Mouse (Mus musculus) heart, postnatal 0 days (tissue): ENCODE data around the gene Srrm3. TPM values are rescaled to one million over a fixed set of nuclear protein-coding genes. Genes with fewer than 3 reads are reported as not detected.
A peak's percentile ranks its signal among the peaks of the same experiment; 100 is the strongest.

Experiments used
- ATAC-seq: fragments of 200-750 bp; cut with Nextera tagmentation; 2 replicates; pipeline ENCODE4 v1.8.0; 2017; ENCODE audit warnings: low read depth, moderate number of reproducible peaks, moderate library complexity; ENCODE audit not compliant: insufficient read depth
- DNase-seq: peaks from one replicate; pipeline ENCODE4 v3.0.0-alpha.2; 2016; ENCODE audit warnings: low spot score
- H3K27ac ChIP-seq: fragments of 300-500 bp; sonication (generic); 2 replicates; pipeline ENCODE4 v1.5.1; 2014; ENCODE audit warnings: low read depth, mild to moderate bottlenecking
- H3K27me3 ChIP-seq: fragments of 300-500 bp; sonication (generic); 2 replicates; pipeline ENCODE4 v1.6.1; 2014; ENCODE audit warnings: low read length, mixed read lengths; ENCODE audit not compliant: control insufficient read depth, insufficient read depth
- H3K36me3 ChIP-seq: fragments of 300-500 bp; sonication (generic); replicated peaks from 2 replicates; pipeline ENCODE4 v1.6.1; 2014; ENCODE audit warnings: low read length, mixed read lengths; ENCODE audit not compliant: control insufficient read depth, insufficient read depth
- H3K4me1 ChIP-seq: fragments of 300-500 bp; sonication (generic); 2 replicates; pipeline ENCODE4 v1.6.1; 2014; ENCODE audit warnings: antibody characterized with exemption; ENCODE audit not compliant: control insufficient read depth, insufficient read depth
- H3K4me2 ChIP-seq: fragments of 300-500 bp; sonication (generic); 2 replicates; pipeline ENCODE4 v1.6.1; 2014; ENCODE audit warnings: low read depth, mild to moderate bottlenecking, low read length, moderate library complexity
- H3K4me3 ChIP-seq: fragments of 300-500 bp; sonication (generic); 2 replicates; pipeline ENCODE4 v1.5.1; 2014; ENCODE audit warnings: low read depth, low read length
- H3K9ac ChIP-seq: fragments of 300-500 bp; sonication (generic); replicated peaks from 2 replicates; pipeline ENCODE4 v1.6.1; 2014; ENCODE audit warnings: low read depth, low read length, mixed read lengths
- H3K9me3 ChIP-seq: fragments of 300-500 bp; sonication (generic); replicated peaks from 2 replicates; pipeline ENCODE4 v1.6.1; 2016; ENCODE audit warnings: low read length; ENCODE audit not compliant: control insufficient read depth
- CTCF ChIP-seq: IDR thresholded peaks from 2 replicates; pipeline ENCODE4 v1.5.1; 2016; ENCODE audit warnings: antibody characterized with exemption, control low read depth, low read depth
- EP300 ChIP-seq: IDR thresholded peaks from 2 replicates; pipeline ENCODE4 v1.6.1; 2016; ENCODE audit warnings: antibody characterized with exemption, low read depth
- WGBS: fragments of 180-500 bp; shearing (Covaris S2); extraction: QIAGEN DNeasy Blood & Tissue Kit; methylation state at CpG from one replicate; pipeline ENCODE4 v1.1.7; 2014; 5-methylcytosine and 5-hydroxymethylcytosine counted together
- polyA plus RNA-seq: library from polyadenylated mRNA; unstranded; fragments of >200 nt; fragmentation: Nextera tagmentation; extraction: Ambion mirVana; gene quantifications from 2 replicates; pipeline ENCODE4 v1.2.1, GENCODE M21; 2015
- total RNA-seq: library from RNA; depleted of rRNA; stranded (reverse); fragments of >200 nt; gene quantifications from 2 replicates; pipeline ENCODE4 v1.2.3, GENCODE M21; 2014; ENCODE audit warnings: low replicate concordance

Gene Srrm3
- total and polyA plus RNA-seq, 2 experiments from 2014 or later: 0.31 TPM; not detected in 1

DNA sequence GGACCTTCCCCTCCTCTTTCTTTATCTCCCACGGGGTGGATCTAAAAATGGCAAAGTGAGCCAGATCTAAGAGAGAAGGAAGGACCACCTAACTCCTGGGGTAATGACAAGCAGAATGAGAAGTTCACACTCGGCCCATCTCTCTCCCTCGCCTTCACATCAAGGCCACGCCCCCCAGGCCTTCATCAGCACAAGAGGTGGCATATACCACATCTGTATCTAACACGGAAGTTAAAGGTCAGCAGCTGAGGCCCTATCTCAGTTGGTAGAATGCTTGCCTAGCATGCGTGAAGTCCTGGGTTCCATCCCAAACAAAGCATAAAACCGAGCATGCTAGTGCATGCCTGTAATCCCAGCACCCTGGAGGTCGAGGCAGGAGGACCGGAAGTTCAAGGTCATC, 67.1 kb downstream of the Srrm3 start:
- no peak overlapping the region for H3K4me2 ChIP-seq
- peaks cover 6% of the 10 kb centered on the region; the same call in 1 of the 2 replicates for H3K4me1 ChIP-seq
- no peak for DNase-seq
- no peaks in the 10 kb centered on the region for H3K36me3 ChIP-seq
- no peak overlapping the region for H3K27ac ChIP-seq
- TF ChIP-seq EP300: no peak
- TF ChIP-seq CTCF: no peak
- H3K9me3 ChIP-seq: no peaks in the 10 kb centered on the region
- H3K9ac ChIP-seq: no peak overlapping the region
- H3K27me3 ChIP-seq: peaks cover 37% of the 10 kb centered on the region
- H3K4me3 ChIP-seq: no peak overlapping the region
- 52% methylated on average over 9 of the region's 9 CpGs for WGBS
- ATAC-seq: no peak

GRCm38 (mm10) chr5:135877180-135877579, 70.5 kb downstream of the Srrm3 start:
- 7% methylated on average over 8 of the region's 8 CpGs for WGBS
- ATAC-seq (peak; percentile 57; the same call in 1 of the 2 replicates), DNase-seq (peak; percentile 69)
- Histone ChIP-seq H3K27ac (peak overlapping the region; percentile 61), H3K9me3 (no peaks in the 10 kb centered on the region), H3K4me2 (peak overlapping the region; percentile 67), H3K4me3 (peak overlapping the region; percentile 33), H3K9ac (no peak overlapping the region), H3K4me1 (peaks cover 13% of the 10 kb centered on the region; the same call in 1 of the 2 replicates), H3K36me3 (no peaks in the 10 kb centered on the region), H3K27me3 (peaks cover 10% of the 10 kb centered on the region; the same call in 1 of the 2 replicates)
- no peak for TF ChIP-seq EP300
- TF ChIP-seq CTCF: peak; percentile 56

GRCm38 (mm10) chr5:135877831-135878231, 71.1 kb downstream of the Srrm3 start:
- ATAC-seq: peak; percentile 62; the same call in 1 of the 2 replicates

GRCm38 (mm10) chr5:135879449-135880158, 72.9 kb downstream of the Srrm3 start:
- WGBS: 12% methylated on average over 13 of the region's 13 CpGs
- Histone ChIP-seq H3K9me3 (no peaks in the 10 kb centered on the region), H3K27ac (peak overlapping the region; percentile 64), H3K4me2 (no peak overlapping the region), H3K27me3 (no peaks in the 10 kb centered on the region), H3K9ac (no peak overlapping the region), H3K4me1 (peaks cover 13% of the 10 kb centered on the region; the same call in 1 of the 2 replicates), H3K4me3 (no peak overlapping the region), H3K36me3 (no peaks in the 10 kb centered on the region)
- TF ChIP-seq EP300 (no peak), CTCF (no peak)
- DNase-seq: peak; percentile 77
- peak; percentile 81 for ATAC-seq

More at GRCm38 (mm10) chr5:135877831-135878231, 71.1 kb downstream of the Srrm3 start:
- Histone ChIP-seq H3K9me3 (no peaks in the 10 kb centered on the region), H3K4me3 (peak overlapping the region; percentile 33), H3K4me1 (peaks cover 13% of the 10 kb centered on the region; the same call in 1 of the 2 replicates), H3K36me3 (no peaks in the 10 kb centered on the region), H3K27me3 (peaks cover 5% of the 10 kb centered on the region; the same call in 1 of the 2 replicates), H3K27ac (peak overlapping the region; percentile 61), H3K9ac (0 out of 2 replicates have a peak overlapping the region, but pooled peaks have one; percentile 8), H3K4me2 (peak overlapping the region; percentile 67)
- TF ChIP-seq CTCF (peak; percentile 69), EP300 (no peak)
- WGBS: 1% methylated on average over 16 of the region's 16 CpGs
- peak; percentile 80 for DNase-seq

DNA sequence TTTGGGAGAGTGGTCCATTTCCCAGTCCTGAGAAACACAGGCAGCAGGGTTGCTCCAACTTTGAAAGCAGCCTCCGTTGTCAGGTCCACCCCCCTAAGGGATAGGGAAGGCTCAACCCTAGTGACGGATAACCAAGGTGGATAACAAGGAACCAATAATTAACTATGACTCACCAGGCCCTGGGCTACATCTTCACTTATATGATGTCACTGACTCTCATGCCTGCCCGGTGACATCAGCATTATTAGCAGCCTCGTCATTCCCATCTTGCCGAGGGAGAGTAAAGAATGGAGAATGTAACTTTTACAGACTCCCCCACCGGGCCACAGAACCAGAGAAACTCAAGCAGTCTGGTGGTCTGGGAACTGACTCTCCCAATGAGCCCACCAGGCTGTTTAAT, 78.0 kb downstream of the Srrm3 start:
- DNase-seq: no peak
- 38% methylated on average over 6 of the region's 6 CpGs for WGBS
- no peak overlapping the region for H3K4me3 ChIP-seq

More for the DNA sequence above, 78.0 kb downstream of the Srrm3 start:
- H3K27ac ChIP-seq: no peak overlapping the region
- H3K4me2 ChIP-seq: no peak overlapping the region
- H3K4me1 ChIP-seq: peaks cover 6% of the 10 kb centered on the region; the same call in 1 of the 2 replicates
- ATAC-seq: no peak
- no peaks in the 10 kb centered on the region for H3K9me3 ChIP-seq
- TF ChIP-seq EP300: no peak
- TF ChIP-seq CTCF: no peak
- no peak overlapping the region for H3K9ac ChIP-seq
- no peaks in the 10 kb centered on the region for H3K27me3 ChIP-seq
- H3K36me3 ChIP-seq: no peaks in the 10 kb centered on the region
